Mouse (Mus musculus): ENCODE data around the gene Apon. TPM values are rescaled to one million over a fixed set of nuclear protein-coding genes. Genes with fewer than 3 reads are reported as not detected.
"Not testable (repeated sequence)": the region's sequence is repeated elsewhere in the genome, so short reads cannot be mapped to it uniquely, and the experiment has no call there.

Gene Apon
- not detected for total RNA-seq (2021)

DNA sequence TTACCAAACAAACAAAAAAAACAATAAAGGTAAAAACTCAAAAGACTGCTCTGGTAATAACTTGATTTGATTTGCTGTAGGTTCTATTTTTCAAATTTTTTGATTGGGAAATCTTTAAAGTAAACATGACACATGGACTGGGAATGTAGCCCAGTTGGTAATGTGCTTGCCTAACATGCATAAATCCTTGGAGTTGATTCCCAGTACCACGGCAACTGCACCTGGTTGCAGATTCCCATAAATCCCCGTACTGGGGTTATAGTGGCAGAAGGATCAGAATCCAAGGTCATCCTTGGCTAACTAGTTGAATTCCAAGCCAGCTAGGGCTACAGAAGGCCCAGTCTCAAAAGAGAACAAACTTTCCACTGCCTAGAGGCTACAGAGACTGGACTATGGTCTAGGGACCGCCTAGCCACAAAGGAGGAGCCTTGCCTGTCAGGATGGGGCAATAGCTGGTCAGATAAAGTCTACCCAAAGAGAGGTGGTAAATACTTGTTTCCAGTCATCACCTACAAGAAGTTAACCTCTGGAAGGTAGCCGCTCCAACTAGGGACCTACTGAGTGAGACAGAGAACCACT, at the start of gene Apon:
Gene Apon (plus strand): TSS at position 420 of the 579 bp plus-strand sequence.
- intact Hi-C loops (cut with DNase I): no loop called here
- DNase-seq: no peak

DNA sequence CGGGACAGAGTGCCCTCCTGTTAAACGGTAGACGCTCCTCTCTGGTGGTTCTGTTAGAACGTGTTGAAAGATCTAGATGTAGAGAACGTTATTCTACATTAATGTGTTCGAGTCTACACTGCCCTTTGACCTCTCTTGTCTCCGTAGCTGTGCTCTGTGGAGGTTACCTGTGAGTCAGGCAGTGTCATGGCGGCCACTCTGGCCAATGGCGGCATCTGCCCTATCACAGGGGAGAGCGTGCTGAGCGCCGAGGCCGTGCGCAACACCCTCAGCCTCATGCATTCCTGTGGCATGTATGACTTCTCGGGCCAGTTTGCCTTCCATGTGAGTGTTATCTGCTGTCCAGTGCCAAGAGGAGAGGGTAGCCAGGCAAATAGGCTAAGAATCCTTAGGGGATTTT, 49.0 kb upstream of the Apon start:
- intact Hi-C loops (cut with DNase I): no loop called here

DNA sequence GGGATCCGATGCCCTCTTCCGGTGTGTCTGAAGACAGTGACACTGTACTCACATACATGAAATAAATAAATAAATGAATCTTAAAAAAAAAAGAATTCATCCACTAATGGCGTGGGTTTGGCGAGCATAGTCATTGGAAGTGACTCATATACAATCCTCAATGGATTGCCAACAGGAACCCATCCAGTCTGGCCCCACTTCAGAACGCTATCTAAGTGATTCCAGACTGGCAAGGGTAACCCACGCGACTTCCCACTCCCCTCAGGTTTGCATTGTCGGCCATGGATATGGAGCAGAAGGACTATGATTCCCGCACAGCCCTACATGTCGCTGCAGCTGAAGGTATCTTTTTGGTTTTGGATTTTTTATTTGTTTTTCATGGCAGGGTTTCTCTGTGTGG, 45.6 kb upstream of the Apon start:
- DNase-seq: no peak
- intact Hi-C loops (cut with DNase I): no loop called here

More for the DNA sequence above, 49.0 kb upstream of the Apon start:
- no peak for DNase-seq

DNA sequence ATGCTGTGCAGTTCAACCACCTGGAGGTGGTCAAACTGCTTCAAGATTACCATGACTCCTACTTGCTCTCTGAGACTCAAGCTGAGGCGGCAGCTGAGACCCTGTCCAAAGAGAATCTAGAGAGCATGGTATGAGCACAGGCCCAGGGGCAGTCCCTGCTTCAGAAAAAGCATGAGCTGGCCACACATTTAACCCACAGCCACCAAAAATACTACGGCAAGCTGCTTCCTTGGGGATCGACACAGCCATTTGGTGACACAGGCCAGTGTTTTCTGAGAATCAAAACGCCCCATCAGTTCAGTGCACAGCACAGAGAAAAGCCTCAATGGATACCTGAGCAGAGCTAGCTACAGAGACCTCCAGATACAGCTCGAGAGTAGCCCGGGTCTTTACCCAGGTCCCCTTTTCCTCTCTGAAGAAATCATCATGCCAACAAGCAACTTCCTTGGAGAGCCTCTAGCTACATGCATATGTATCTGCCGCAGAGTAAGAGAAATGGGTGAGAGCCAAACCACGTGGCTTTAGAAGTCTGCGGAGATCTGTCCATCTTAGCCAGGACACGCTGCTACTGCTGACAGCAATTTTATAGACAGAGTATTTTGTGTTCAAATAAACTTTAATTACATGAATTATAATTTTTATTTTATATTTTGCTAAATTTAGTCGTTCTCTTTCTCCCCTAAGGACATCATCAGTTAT, 44.4 kb upstream of the Apon start:
- DNase-seq: no peak

DNA sequence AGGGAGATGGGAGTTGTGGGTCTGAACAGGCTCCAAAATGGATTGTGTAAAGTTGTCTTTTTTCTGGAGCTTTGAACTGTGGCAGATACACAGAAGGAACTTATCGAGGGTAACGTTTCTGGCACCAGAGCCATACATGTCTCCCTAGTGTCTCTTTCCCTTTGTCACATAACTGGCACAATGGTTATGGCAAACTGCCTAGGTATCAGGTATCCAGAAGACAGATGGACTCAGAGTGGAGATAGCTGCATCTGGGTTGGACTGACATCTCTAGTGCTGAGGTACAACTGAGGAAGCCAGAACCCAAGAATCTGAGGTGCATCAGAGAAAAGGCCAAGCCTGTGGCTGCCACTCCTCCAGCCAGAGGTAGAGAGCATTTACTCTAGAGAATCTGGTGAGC, 43.8 kb upstream of the Apon start:
- no peak for DNase-seq
- intact Hi-C loops (cut with DNase I): loop anchor here (10.0 kb wide), 1 partner anchor 75 kb away; no protein-coding TSS in a partner anchor

More for the DNA sequence above, 44.4 kb upstream of the Apon start:
- intact Hi-C loops (cut with DNase I): loop anchor here (10.0 kb wide), 1 partner anchor 75 kb away; no protein-coding TSS in a partner anchor

DNA sequence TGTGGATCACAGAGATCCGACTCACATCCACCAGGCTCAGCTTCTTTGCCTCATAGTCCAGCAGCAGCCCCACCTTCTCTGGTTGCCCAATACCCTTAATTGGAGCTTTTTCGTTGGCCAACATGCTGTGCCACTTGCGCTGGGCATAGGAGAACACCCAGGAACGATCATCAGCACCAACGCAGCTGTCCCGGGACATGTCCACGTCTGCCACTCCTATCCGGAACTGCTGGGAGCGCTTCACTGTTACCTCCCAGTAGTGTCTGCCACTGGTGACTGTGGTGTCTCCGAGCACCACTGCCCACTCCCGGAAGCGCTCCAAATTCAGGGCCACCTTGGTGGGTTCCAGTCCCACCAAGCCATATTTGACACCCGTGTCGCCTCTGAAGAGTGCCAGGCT, 42.9 kb upstream of the Apon start:
- intact Hi-C loops (cut with DNase I): loop anchor here (10.0 kb wide), 1 partner anchor 74 kb away; no protein-coding TSS in a partner anchor
- no peak for DNase-seq

DNA sequence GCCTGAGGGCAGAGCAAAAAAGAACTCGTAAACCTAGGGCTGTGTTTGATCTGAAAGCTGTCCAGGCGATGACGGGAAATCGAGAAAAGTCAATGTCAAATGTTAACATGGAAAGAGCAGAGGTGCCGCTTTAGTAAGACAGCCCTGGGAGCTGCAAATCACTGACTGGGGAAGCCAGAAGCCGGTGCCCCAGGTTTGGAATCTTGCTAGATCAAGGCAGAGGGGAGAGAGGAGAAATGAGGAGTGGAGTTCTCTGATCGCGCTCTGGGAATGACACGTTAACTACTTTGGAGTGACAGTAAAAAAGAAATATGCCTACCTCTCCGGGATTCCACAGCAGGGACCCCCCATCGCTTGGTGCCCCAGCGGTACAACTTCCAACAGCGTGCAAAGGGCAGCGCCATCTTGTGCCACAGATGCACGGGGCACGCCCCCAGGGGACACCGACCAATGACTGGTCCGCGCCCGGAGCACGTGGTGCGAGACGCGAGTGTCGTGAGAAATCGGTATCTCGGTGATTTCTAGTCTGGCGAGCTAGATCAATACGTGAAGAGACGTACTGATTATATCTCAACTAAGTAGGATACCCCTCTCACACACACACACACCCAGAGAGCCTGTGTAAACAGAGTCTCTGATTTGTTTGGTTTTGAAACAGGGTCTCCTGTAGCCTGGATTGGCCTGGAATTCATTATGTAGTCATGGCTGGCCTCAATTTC, 42.3 kb upstream of the Apon start, which contains the start of gene Spryd4:
Gene Spryd4 (minus strand): TSS at position 418 of the 719 bp plus-strand sequence.
- peak; percentile 96 for DNase-seq
- intact Hi-C loops (cut with DNase I): loop anchor here (10.0 kb wide), 1 partner anchor 73 kb away; no protein-coding TSS in a partner anchor

DNA sequence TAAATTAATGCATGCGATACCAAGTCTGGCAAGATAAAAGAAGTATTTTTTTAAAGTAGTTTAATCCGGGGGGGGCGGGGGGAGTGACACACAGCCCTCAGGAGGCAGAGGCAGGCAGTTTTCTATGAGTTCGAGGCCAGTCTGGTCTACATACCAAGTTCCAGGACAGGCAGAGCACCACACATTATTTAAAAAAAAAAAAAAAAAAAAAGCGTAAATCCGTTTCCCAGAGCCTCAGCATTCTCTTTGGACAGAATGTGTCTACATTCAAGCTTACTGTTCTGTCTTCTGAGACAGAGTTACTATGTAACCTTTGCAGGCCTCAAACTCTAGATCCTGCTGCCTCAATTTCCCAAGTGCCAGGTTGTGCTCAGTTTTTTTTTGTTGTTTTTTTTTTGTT, 41.7 kb upstream of the Apon start:
- intact Hi-C loops (cut with DNase I): loop anchor here (10.0 kb wide), 1 partner anchor 73 kb away; no protein-coding TSS in a partner anchor
- no peak for DNase-seq

DNA sequence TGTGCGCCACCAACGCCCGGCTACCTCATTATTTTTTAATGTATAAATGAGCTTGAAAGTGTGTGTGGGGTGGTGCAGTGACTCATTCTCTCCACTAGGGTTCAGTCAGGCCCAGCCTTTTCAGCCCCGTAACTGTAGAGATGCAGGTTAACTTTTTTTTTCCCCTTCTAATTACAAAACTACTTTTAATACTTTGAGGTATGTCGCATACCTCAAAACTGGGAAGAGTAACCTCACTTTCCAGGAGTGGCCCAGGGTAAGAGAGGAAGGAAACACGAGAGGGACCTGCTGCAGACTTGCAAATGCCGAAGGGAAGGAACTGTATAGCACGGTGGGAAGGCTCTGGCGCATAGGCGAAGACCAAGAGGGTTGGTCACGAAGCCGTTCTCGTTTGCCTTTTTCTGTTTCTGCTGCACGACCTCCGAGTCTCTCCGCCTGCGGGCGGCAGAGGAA, 41.0 kb upstream of the Apon start:
- intact Hi-C loops (cut with DNase I): loop anchor here (10.0 kb wide), 1 partner anchor 72 kb away; no protein-coding TSS in a partner anchor
- DNase-seq: peak; percentile 61

DNA sequence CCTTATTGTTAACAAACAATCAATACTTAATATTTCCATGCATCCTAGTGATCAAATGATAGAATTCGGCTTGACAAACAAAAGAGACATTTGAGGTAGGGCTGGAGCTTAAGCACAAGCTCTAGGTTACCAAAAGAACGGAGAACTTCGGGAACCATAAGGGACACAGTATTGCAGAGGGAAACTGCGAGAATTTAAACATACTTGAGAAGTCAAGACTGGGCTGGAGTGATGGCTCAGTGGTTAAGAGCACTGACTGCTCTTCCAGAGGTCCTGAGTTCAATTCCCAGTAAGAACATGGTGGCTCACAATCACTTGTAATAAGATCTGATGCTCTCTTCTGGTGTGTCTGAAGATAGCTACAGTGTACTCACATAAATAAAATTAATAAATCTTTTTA, 39.8 kb upstream of the Apon start:
- intact Hi-C loops (cut with DNase I): loop anchor here (10.0 kb wide), 1 partner anchor 71 kb away; no protein-coding TSS in a partner anchor
- DNase-seq: not testable (repeated sequence)

DNA sequence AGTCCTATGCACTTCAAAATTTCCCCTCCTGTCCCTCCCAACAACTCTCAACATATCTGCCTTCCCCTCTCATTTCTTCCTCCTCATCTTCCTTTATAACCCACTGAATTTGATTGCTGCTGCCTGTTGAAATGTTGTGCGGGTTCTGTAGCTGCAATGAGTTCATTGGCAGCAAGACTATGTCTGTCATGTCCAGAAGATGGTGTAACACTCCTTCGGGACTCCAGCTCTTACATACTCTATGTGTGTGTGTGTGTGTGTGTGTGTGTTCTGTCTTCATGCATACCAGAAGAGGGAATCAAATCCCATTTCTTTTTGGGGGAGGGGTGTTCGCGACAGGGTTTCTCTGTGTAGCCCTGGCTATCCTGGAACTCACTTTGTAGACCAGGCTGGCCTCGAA, 38.9 kb upstream of the Apon start:
- intact Hi-C loops (cut with DNase I): loop anchor here (10.0 kb wide), 1 partner anchor 70 kb away; no protein-coding TSS in a partner anchor
- DNase-seq: no peak

DNA sequence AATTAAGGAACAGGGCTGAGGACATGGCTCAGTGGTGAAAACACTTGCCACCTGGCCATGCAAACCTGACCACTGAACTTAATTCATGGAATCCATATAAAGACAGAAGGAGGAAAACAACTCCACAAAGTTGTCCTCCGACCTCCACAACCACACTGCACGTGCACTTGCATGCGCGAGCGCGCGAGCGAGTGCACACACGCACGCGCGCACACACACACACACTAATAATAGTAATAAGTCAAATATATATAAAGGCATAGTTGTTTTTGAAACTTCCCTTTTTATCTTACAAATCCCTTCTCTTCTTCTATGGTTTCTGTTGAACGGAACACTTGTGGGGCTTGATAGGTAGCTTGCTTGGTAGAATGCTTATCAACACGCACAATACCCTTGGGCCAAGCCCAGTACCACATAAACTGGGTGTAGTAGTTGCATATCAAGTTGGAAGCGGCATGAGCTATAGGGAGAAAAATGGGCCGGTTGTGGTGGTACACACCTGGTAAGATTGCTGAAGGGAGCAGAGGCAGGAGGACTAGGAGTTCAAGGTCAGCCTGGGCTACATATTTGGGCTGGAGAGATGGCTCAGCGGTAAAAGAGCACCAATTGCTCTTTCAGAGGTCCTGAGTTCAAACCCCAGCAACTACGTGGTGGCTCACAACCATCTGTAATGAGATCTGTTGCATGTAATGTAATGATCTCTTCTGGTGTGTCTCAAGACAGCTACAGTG, 35.3 kb upstream of the Apon start:
- intact Hi-C loops (cut with DNase I): loop anchor here (10.0 kb wide), 1 partner anchor 66 kb away; no protein-coding TSS in a partner anchor

DNA sequence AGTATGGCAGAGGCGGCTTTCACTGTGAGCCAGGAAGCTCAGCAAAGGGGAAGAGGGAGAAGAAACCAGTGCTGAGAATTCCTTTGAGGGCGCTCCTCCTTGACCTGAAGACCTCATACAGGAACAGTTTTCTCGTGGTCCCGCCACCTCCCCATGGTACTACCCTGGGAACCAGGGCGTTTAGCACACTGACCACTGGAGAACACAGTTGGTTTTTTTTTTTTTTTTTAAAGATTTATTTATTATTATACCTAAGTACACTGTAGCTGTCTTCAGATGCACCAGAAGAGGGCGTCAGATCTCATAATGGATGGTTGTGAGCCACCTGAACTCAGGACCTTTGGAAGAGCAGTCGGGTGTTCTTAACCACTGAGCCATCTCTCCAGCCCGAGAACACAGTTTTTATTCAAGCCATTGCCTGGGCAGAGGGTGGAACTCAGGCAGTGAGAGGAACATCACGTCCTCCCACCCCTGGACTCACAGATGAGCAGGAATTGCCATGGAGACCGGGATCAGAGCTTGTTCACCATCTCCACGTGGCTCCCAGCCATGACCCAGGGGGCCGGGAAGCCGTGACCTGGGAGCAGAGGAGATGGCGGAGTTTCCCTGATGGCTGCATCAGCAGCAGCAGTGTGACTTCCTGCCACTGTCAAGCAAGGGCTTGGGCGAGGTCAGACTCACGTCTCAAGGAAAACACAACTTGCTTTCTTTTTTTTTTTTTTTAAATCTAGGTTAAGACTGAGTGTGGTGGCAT, 32.2 kb upstream of the Apon start:
- intact Hi-C loops (cut with DNase I): no loop called here
- DNase-seq: no peak

More for the DNA sequence above, 35.3 kb upstream of the Apon start:
- no peak for DNase-seq

DNA sequence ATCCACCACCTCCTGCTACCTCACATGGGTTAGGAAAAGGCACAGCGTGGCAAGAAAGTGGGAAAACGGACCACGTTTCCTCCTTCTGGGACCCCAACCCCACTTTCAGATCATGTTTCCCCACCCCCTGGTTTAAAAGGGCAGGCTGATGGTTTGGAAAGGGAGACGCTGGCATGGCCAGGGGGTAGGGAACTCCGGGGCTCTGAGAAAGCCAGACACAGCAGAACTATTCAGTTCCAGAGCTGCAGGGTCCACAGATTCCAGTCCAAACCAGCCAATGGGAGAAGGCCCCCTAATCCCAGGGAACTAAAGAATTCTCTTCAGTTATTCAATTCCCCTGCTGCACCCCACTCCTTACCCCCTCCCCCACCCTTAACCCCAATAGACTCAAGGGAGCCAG, 28.8 kb upstream of the Apon start:
- no peak for DNase-seq
- intact Hi-C loops (cut with DNase I): no loop called here

DNA sequence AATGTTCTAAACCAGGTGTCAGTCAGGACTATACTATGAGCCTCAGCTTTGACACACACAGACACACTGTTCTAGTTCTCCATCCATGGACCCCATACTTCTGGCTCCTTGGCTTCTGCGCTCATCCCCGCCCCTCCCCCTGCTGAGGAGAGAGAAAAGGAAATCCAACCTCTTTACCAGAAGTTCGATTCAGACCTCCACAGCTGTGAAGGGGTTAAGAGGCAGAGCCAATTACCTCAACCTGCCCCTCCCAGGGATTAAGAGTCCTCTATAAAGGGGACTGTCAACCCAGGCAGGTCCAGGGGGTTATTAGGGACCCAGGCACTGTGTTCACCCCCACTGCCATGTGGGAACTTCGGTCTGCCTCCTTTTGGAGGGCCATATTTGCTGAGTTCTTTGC, 28.4 kb upstream of the Apon start, which contains the start of gene Mip:
Gene Mip (plus strand): TSS at position 301 of the 400 bp plus-strand sequence.
- intact Hi-C loops (cut with DNase I): no loop called here
- DNase-seq: no peak

DNA sequence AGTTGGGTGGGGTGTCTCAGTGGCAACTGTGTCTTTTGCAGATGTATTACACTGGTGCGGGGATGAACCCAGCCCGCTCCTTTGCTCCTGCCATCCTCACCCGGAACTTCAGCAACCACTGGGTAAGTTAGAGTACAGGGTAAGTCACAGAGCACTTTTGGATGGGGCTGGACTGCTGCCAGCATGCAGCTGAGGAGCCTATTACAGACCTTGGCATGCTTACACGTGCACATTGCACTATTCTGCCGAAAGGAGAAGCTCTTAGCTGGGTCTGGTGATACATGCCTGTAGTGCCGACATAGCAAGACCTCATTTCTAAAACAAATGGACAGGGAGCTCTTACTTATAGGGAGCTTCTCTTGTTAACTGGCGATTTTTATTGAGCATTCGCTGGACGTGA, 26.3 kb upstream of the Apon start:
- intact Hi-C loops (cut with DNase I): no loop called here
- no peak for DNase-seq

DNA sequence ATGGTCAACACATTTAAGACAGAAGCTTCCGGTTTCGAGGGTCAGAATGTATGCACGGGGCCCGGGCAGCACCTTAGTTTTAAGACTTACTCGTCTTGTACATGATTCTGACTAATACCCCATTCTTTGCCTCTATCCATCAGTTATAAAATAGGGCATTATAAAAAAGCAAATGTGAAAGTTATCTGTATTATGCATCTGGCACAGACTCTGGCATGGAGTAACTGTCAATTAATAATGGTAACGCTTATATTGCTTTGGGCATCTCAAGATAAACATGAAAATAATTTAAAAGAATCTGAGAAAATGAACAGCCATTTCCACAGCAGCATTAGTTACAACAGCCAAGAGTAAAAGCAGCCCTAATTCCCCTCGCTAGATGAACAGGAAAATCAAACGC, 25.9 kb upstream of the Apon start:
- intact Hi-C loops (cut with DNase I): no loop called here
- no peak for DNase-seq

DNA sequence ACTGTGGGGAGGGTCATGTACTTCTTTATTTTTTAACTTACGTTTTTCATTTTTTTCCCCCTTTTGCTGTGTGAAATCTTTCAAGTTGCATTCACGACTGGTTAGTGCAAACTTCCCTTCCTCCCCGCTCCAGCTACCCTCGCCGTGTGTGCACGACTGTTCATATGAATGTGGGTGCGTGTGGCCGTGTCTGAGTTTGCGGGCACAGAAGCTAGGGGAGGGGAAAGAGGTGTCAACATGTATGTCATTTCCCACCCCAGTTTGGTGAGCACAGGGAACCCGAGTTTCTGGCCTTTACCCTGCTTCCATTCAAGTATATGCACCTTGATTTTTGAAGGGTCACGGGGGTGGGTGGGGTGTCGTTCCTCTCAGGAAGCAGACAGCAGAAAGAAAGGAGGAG, 23.3 kb upstream of the Apon start:
- intact Hi-C loops (cut with DNase I): no loop called here
- DNase-seq: no peak

DNA sequence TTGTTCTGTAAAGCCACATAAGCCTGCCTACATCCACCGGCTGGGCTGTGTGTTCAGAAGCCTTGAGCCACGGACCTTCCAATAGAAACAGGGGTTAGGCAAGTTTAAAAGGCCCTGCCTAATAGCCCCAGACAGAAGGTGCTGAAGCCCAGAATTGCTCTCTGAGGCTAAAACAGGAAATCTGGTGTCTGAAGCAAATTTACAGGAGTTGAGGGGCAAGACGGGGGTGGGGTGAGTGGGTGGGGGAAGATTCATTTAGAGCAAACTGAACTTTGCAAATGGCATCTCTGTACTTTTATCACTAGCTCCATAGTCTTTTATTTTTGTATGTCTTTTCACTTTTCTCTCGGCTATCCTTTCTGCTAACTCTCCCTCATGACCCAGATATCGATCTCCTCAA, 22.8 kb upstream of the Apon start:
- DNase-seq: no peak
- intact Hi-C loops (cut with DNase I): no loop called here

Measured in left cerebral cortex, postnatal 4 days (tissue).